In genomic region chr16:12201216-12201615, GRCm38 (mm10) we compare ENCODE assay signal across 9 mouse cellular contexts.
DNase-seq lines count a peak whose midpoint lies in the region; ATAC-seq lines count a peak whose summit lies in the region.
"Had no signal": no experiment of that assay in that cellular context is flagged by ENCODE, and none has a peak within 500 bp of the region (broad histone marks: within the 10 kb centered on the region; RNA-seq: fewer than 3 reads in every experiment).

No protein-coding gene starts in this region.

- no peak overlapping the region for H3K4me3 ChIP-seq in hindbrain, embryonic 14.5 days (replicated peaks; ENCODE audit: low read length)
- no peak overlapping the region for H3K4me3 ChIP-seq in hindbrain, embryonic 13.5 days
- H3K4me3 ChIP-seq: neural tube, embryonic 13.5 days had no signal

- ATAC-seq in hindbrain, embryonic 14.5 days (ENCODE audit: low FRiP score), result no peak
- ATAC-seq in hindbrain, embryonic 13.5 days (ENCODE audit: low FRiP score), result no peak

- no peaks in the 10 kb centered on the region for H3K27me3 ChIP-seq in hindbrain, embryonic 14.5 days (ENCODE audit: control insufficient read depth, insufficient read depth, low read length)
- no peaks in the 10 kb centered on the region for H3K27me3 ChIP-seq in hindbrain, embryonic 13.5 days
- H3K27me3 ChIP-seq: neural tube, embryonic 13.5 days had no signal

- WGBS in hindbrain, embryonic 14.5 days, result 34% methylated on average over 3 of the region's 3 CpGs
- 29% methylated on average over 3 of the region's 3 CpGs for WGBS in hindbrain, embryonic 13.5 days

- no peaks in the 10 kb centered on the region for H3K36me3 ChIP-seq in hindbrain, embryonic 14.5 days (replicated peaks; ENCODE audit: control insufficient read depth, insufficient read depth)
- no peaks in the 10 kb centered on the region for H3K36me3 ChIP-seq in hindbrain, embryonic 13.5 days
- H3K36me3 ChIP-seq: neural tube, embryonic 13.5 days had no signal

- H3K4me1 ChIP-seq in hindbrain, embryonic 14.5 days (replicated peaks; ENCODE audit: control insufficient read depth, insufficient read depth, low read length), result no peaks in the 10 kb centered on the region
- H3K4me1 ChIP-seq in hindbrain, embryonic 13.5 days (replicated peaks), result no peaks in the 10 kb centered on the region
- H3K4me1 ChIP-seq: neural tube, embryonic 13.5 days had no signal

- no peak overlapping the region for H3K9ac ChIP-seq in hindbrain, embryonic 14.5 days
- no peak overlapping the region for H3K9ac ChIP-seq in hindbrain, embryonic 13.5 days
- H3K9ac ChIP-seq: neural tube, embryonic 13.5 days had no signal

- peak; percentile 67 for DNase-seq in hindbrain, embryonic 14.5 days (ENCODE audit: low spot score)
- DNase-seq in A20 (ENCODE audit: low read depth, low spot score) (peak; percentile 25), NIH3T3 (ENCODE audit: low read depth) (peak; percentile 63), liver (no peak)
- DNase-seq in embryo, embryonic 9.5 days (ENCODE audit: extremely low spot score), result peak; percentile 3
- DNase-seq in layer of hippocampus, adult 9-10 months (ENCODE audit: low spot score), result no peak
- DNase-seq in urinary bladder, postnatal 4 days (ENCODE audit: low spot score in 2 of 2), result no peak

- no peak overlapping the region for H3K27ac ChIP-seq in hindbrain, embryonic 14.5 days
- H3K27ac ChIP-seq in hindbrain, embryonic 13.5 days, result no peak overlapping the region
- H3K27ac ChIP-seq: neural tube, embryonic 13.5 days had no signal

- no peaks in the 10 kb centered on the region for H3K9me3 ChIP-seq in hindbrain, embryonic 14.5 days (ENCODE audit: control insufficient read depth, low read length)
- no peaks in the 10 kb centered on the region for H3K9me3 ChIP-seq in hindbrain, embryonic 13.5 days
- H3K9me3 ChIP-seq: neural tube, embryonic 13.5 days had no signal

- H3K4me2 ChIP-seq in hindbrain, embryonic 14.5 days (replicated peaks), result no peak overlapping the region
- H3K4me2 ChIP-seq in hindbrain, embryonic 13.5 days, result no peak overlapping the region
- H3K4me2 ChIP-seq: neural tube, embryonic 13.5 days had no signal

Comparison
In these comparisons a context has a peak if more than half of its experiments do, and no peak if none do; other contexts are left out.
1. DNase-seq: peak in hindbrain, embryonic 14.5 days (single experiment), A20 (single experiment), NIH3T3 (single experiment) and embryo, embryonic 9.5 days (single experiment); none in layer of hippocampus, adult 9-10 months (single experiment), urinary bladder, postnatal 4 days (0 of 2) and liver (single experiment).